ENCODE assay signal across 24 mouse cellular contexts in genomic region chr1:167122436-167122835, GRCm38 (mm10).
DNase-seq lines count a peak whose midpoint lies in the region; TF ChIP-seq lines count a peak whose summit lies in the region.
"Had no signal": no experiment of that assay in that cellular context is flagged by ENCODE, and none has a peak within 500 bp of the region (broad histone marks: within the 10 kb centered on the region; RNA-seq: fewer than 3 reads in every experiment).

No protein-coding gene starts in this region.

- DNase-seq in heart, adult 11 months: peak; percentile 58
- no peak for DNase-seq in heart, adult 2 months
- DNase-seq in adrenal gland, postnatal 10 days: peak; percentile 19
- DNase-seq in adrenal gland, postnatal 36 days: peak; percentile 53 to 71
- DNase-seq in urinary bladder, postnatal 14 days (ENCODE audit: low spot score): no peak
- no peak for DNase-seq in left cerebral cortex, adult 18-20 months (ENCODE audit: low spot score in 2 of 2)
- DNase-seq: B cell, adult 2 months; cerebellum, adult 18-20 months; cerebellum, adult 9-10 months; cerebellum, postnatal 14 days; forebrain, postnatal 0 days; gastrocnemius, adult 2 months; gastrocnemius, postnatal 14 days; heart, adult 18-20 months; heart, postnatal 14 days; heart, postnatal 4 days; kidney, adult 2 months had no signal

- no peak for TF ChIP-seq EP300 in heart, adult 2 months (IDR thresholded peaks at IDR 0.05; ENCODE audit: insufficient read depth, low read depth, low read length)

- 85% methylated on average over 2 of the region's 2 CpGs for WGBS in heart, adult 2 months

- TF ChIP-seq CTCF in heart, adult 2 months (IDR thresholded peaks at IDR 0.05): no peak

- H3K4me1 ChIP-seq in heart, adult 2 months (ENCODE audit: control insufficient read depth, insufficient read depth, low read length): no peaks in the 10 kb centered on the region
- H3K4me1 ChIP-seq: embryonic facial prominence, embryonic 12.5 days; embryonic facial prominence, embryonic 15.5 days; heart, embryonic 10.5 days; heart, embryonic 13.5 days had no signal

- H3K9ac ChIP-seq in heart, adult 2 months (ENCODE audit: low read depth, low read length): no peak overlapping the region
- H3K9ac ChIP-seq: embryonic facial prominence, embryonic 12.5 days; embryonic facial prominence, embryonic 15.5 days; forebrain, postnatal 0 days; heart, embryonic 13.5 days; hindbrain, embryonic 12.5 days; hindbrain, embryonic 15.5 days had no signal

- H3K27ac ChIP-seq in heart, adult 2 months: no peak overlapping the region
- H3K27ac ChIP-seq: embryonic facial prominence, embryonic 12.5 days; embryonic facial prominence, embryonic 15.5 days; gastrocnemius, adult 2 months; heart, embryonic 10.5 days; heart, embryonic 13.5 days; hindbrain, embryonic 12.5 days; hindbrain, embryonic 15.5 days had no signal

- H3K36me3 ChIP-seq in heart, adult 2 months (ENCODE audit: control insufficient read depth, insufficient read depth, low read length): no peaks in the 10 kb centered on the region
- H3K36me3 ChIP-seq: embryonic facial prominence, embryonic 12.5 days; embryonic facial prominence, embryonic 15.5 days; G1E; heart, embryonic 10.5 days; heart, embryonic 13.5 days; hindbrain, embryonic 12.5 days; hindbrain, embryonic 15.5 days had no signal

- H3K27me3 ChIP-seq in heart, adult 2 months (ENCODE audit: control insufficient read depth, insufficient read depth, low read length): no peaks in the 10 kb centered on the region
- H3K27me3 ChIP-seq: embryonic facial prominence, embryonic 12.5 days; embryonic facial prominence, embryonic 15.5 days; heart, embryonic 13.5 days; hindbrain, embryonic 12.5 days; hindbrain, embryonic 15.5 days had no signal

- intact Hi-C loops in heart, adult 2 months (cut with DNase I): no loop called here

- no peaks in the 10 kb centered on the region for H3K79me2 ChIP-seq in heart, adult 2 months (replicated peaks; ENCODE audit: control insufficient read depth, insufficient read depth, low read length)

- H3K4me3 ChIP-seq in heart, adult 2 months: no peak overlapping the region
- H3K4me3 ChIP-seq: embryonic facial prominence, embryonic 12.5 days; embryonic facial prominence, embryonic 15.5 days; gastrocnemius, adult 2 months; heart, embryonic 10.5 days; heart, embryonic 13.5 days; hindbrain, embryonic 12.5 days; hindbrain, embryonic 15.5 days had no signal

- no peak for TF ChIP-seq POLR2A in heart, adult 2 months (IDR thresholded peaks at IDR 0.05; ENCODE audit: insufficient read depth, low read depth, low read length)

Comparison
In these comparisons a context has a peak if more than half of its experiments do, and no peak if none do; other contexts are left out.
1. DNase-seq: peak in heart, adult 11 months (single experiment), adrenal gland, postnatal 10 days (single experiment) and adrenal gland, postnatal 36 days (2 of 2); none in heart, adult 2 months (0 of 2), urinary bladder, postnatal 14 days (single experiment) and left cerebral cortex, adult 18-20 months (0 of 2).